Mouse (Mus musculus) left cerebral cortex, postnatal 4 days (tissue): ENCODE data around the gene Slc16a5. TPM values are rescaled to one million over a fixed set of nuclear protein-coding genes. Genes with fewer than 3 reads are reported as not detected.

Experiments used
- DNase-seq: peaks from one replicate; pipeline ENCODE4 v3.0.0-alpha.2; 2022
- intact Hi-C: fragments of 180-260 bp; cut with DNase I; formaldehyde crosslinking; loops from one replicate; pipeline ENCODE4 v1.15.1; 2025
- microRNA-seq: library from miRNA; unstranded; fragments of <30 nt; microRNA quantifications from one replicate; pipeline ENCODE4 v1.2.0, GENCODE M21; 2022
- total RNA-seq, 2 experiments: library from RNA; stranded (reverse); gene quantifications; 2 replicates each; pipeline ENCODE4 v1.2.3; 2021

Gene Slc16a5
- total RNA-seq, 2 experiments from 2014 or later: not detected

DNA sequence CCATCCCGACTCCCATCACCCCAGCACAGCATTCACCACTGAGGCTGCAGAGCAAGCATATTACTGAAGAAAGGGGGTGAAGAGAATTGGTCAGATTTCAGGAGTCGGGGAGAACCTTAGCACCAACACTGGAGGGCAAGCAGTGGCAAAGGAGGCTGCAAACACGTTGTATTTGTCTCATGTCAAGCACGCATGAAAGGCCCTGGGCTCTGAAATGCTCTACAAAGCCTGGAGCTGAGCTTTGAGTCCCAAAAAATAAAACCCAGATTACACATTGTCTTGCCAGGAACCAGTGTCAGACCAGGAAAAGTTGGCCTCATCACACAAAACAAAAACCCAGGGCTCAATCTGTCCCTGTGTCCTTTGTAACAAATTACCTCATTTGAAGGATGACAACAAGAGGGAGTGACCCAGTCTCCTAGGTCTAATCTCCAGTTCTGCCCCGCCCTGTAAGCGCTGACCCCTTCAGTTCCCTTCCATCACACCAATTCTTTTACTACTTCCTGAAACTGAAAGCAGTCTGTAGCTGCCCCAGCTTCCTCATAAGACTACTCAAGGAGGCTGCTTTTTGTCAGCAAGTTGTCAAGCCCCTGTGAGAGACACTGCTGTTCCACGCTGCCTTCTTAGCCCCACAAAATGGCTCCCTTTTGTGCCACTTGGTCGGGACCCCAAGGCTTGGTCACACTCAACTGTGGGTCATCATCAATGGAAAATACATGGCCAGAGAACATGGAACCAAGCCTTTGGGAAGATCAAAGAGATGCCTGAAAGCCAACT is 50.3 kb downstream of the Slc16a5 start:
- intact Hi-C loops: no loop called here
- DNase-seq: no peak

DNA sequence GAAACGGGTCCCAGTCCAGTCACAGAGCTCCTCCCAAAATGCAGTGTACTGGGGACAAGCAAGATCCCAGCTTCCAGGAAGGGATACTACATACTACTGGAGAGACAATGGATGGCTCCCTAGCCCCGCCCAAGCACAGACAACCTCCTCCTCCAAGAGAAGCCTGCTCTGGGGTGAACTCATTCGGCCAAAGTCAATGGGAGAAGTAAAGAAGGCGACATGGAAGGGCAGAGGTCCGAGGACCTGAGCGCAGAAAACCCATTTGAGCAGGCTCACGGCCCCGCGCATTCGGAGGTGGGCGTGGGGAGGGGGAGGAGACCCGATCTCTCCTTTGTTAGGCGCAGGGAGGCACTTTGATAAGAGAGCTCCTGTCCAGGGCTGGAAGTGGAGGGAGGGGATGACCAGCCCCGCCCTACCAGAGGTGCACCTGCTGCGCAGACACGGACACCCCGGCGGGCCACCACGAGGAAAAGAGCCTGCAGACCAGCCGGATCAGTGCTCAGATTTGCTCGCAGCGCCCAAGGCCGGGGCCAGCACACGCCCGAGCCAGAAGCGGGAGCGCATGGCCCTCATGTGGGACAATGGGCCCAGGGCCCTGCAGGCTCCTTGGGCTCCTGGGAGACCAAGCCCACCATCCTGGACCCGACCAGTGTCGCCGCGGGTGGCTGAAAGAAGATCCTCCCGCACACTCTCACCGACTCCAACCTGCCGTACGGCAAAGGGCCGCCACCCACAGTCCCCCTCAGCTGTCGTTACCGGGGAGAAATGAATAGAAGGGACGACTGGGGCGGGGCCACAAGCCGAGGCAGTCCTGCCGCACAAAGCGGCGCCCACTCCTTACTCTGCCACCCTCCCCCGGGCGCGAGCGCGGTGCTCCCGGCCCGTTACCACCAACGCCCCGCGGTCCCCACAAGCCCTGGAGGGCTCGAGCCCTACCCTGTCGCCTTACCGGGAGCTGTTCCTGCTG is 51.3 kb downstream of the Slc16a5 start:
- intact Hi-C loops: no loop called here
- DNase-seq: peak; percentile 53

DNA sequence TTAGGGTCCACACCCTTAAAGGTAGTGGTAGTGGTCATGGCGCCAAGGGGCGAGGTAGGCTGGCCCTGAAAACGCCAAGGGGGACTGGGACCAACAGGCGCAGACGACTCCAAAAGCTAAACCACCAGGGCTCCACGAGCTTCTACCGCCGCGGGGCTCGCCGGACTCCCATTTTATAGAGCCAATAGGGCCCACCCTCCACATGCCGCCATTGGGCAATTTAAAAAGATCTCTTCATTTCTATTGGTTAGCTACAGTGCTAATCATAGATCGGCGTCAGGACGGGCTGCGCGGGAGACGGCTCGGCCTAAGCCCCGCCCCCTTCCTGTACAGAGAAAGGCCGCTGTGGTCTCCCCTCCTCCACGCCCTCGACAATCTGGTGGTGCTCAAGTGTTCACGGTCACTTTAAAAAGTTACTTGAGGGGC is 52.0 kb downstream of the Slc16a5 start, which contains the start of gene Jpt1:
TSS of gene Jpt1 (minus strand) at position 150 of the 426 bp plus-strand sequence.
- intact Hi-C loops: no loop called here
- DNase-seq: peak; percentile 97

DNA sequence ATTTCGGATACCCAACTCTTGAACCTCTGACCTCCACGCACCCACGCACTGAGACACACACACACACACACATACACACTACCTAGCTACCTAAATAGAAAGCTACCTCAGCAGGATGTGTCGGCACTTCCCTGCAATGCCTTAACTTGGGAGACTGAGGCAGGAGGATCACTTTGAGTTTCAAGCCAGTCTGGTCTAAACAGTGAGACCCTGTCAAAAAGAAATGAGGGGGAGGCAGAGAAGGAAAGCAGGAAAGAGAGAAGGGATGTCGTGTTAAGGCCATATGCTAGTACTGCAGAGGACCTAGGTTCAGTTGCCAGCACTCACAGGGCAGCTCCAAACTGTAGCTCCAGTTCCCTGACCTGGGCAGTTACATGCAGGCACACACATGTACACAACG is 52.7 kb downstream of the Slc16a5 start:
- intact Hi-C loops: no loop called here
- no peak for DNase-seq

DNA sequence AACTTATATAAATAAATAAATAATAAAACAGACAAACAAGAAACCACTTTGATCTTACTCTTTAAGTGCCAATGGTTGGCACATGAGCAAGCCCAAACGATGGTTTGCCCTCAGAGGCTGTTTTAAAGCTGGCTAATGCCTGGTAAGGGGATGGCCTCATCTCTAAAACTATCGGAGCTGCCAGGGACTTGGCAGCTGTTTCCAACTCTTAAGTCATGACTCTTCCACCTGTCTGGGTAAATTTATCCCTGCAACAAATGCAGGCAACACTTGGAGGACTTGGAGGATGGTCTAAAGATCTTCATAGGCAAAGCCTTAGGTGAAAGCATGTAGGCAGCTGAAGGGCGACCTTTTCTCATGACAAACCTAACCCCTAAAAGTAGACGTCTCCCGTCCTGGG is 54.7 kb downstream of the Slc16a5 start:
- DNase-seq: no peak
- intact Hi-C loops: no loop called here

DNA sequence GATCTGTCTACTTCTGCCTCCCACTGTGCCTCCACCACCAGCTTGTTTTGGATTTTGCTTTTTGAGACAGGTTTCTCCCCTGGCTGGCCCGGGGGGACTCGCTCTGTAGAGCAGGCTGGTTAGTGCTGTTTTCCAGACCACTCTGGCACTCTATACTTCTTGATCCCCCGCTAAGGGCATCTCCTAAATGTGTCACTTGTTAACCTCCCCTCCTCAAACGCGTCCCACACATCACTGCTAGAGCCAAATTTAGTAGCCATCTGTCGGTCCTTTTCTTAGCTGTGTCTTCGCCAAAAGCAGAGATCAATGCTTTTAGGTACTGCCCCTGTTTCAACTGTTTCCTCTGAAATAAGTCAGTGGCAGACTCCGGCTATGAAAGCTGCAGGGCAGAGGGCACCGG is 56.4 kb downstream of the Slc16a5 start:
- DNase-seq: no peak
- intact Hi-C loops: no loop called here

DNA sequence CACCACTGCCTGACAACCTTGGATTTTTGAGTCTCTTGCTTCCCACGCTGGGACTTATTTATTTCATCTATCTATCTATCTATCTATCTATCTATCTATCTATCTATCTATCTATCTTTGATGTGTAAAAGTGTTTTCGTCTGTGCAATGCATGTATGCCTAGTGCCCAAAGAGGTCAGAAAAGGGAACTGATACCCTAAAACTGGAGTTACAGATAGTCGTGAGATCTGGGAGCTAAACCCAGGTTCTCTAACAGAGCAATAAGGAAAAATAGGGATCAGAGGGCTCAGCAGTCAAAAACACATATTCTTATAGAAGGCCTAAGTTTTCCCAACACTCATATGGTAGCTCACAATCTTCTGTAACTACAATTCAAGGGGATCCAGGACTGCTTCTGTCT is 57.3 kb downstream of the Slc16a5 start:
- intact Hi-C loops: no loop called here
- no peak for DNase-seq

DNA sequence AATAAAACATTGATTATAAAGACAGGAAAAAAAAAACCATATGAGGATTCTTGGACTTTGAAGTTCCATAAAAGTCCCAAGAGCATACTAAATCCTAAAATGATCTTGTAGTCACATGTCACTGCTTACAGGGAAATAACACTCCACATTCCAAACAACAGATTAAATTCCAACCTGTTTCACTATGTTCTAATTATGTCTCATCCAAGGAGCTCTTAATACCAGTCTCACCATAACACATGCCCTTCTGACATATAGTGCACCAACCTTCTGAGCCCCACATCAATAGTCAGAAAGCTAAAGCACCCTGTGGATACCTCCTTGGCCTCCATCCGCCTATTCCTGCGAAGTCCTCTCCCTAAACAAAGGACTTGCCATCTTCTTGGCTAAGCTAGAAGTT is 57.9 kb downstream of the Slc16a5 start:
- DNase-seq: no peak
- intact Hi-C loops: no loop called here

DNA sequence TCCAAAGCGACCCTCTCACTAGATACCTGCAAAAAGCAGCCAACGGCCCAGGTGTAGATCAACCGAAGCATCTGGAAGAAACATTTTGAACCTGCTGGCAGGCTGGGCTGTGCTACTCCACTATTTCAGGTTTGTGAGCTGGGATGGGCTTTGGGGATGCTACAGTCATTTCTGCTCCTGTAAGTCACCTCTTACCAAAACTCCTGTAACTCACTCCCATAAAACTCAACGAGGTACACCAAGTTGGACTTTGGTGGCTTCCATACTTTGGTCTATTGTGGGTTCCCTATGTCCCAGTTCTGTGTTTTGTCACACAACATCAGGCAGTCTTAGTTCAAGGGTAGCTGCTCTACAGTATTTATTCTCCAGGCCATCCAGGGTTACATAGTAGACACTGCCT is 58.8 kb downstream of the Slc16a5 start:
- no peak for DNase-seq
- intact Hi-C loops: no loop called here

DNA sequence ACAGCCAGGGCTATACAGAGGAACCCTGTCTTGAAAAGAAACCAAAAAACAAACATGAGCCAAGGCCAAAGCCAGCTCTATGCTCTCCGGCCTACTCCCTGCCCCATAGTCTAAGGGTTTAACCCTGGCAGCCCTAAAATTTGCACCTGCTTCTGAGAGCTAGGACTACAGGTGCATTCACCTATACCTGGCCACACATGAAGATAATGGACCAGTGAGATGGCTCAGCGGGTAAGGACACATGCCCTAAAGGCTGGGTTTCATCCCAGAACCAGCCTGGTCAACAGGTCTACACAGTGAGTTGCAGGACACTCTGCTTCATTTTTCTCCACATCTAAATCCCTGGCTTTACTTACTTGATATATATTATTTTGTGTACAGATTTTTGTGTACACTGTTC is 60.0 kb downstream of the Slc16a5 start:
- intact Hi-C loops: no loop called here
- no peak for DNase-seq

DNA sequence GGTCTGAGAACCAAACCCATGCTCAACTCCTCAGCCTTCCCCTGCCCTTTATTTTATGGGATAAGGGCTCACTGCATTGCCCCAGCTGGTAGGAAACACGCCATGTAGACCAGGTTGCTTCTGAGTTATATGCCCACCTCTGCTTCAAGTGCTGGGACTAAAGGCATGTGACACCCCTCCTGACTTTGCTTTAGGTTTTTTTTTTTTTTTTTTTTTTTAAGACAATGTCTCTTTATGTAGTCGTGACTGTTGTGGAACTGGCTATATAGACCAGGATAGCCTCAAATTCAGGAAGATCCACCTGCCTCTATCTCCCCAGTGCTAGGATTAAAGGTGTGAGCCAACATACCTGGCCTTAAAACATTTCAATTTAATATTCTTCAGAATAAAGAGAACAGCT is 60.4 kb downstream of the Slc16a5 start:
- intact Hi-C loops: no loop called here
- DNase-seq: no peak

Small RNA genes lying within 50 kb of the gene (microRNA-seq; reads per million reads assigned to microRNA genes)
- gene Mir3968: 0.90 reads per million

Other genes starting within 250 kb of the Slc16a5 start
- gene Grin2c, start 195.2 kb upstream of the Slc16a5 start, total RNA-seq: 1 to 10 TPM; 1.4 to 2.0 TPM
- 10 to 100 TPM; 24.4 to 25.8 TPM for gene Fdxr, start 185.4 kb upstream of the Slc16a5 start, total RNA-seq
- gene Fads6, start 164.8 kb upstream of the Slc16a5 start, total RNA-seq: 1 to 10 TPM; 2.9 to 4.1 TPM
- gene Otop2, start 155.3 kb upstream of the Slc16a5 start, total RNA-seq: not detected
- gene Ush1g, start 140.4 kb upstream of the Slc16a5 start, total RNA-seq: under 1 TPM in 1 of 2 experiments, not detected in 1; 0.24 TPM
- gene Otop3, start 127.7 kb upstream of the Slc16a5 start, total RNA-seq: under 1 TPM in 1 of 2 experiments, not detected in 1; 0.42 TPM
- gene Hid1, start 94.7 kb upstream of the Slc16a5 start, total RNA-seq: 10 to 100 TPM; 72.7 to 80.6 TPM
- 10 to 100 TPM; 31.4 to 33.1 TPM for gene Cdr2l, start 80.6 kb upstream of the Slc16a5 start, total RNA-seq
- 100 to 1,000 TPM in 1 of 2 experiments, 10 to 100 TPM in 1; 97.9 to 109 TPM for gene Mrpl58, start 58.7 kb upstream of the Slc16a5 start, total RNA-seq
- 100 to 1,000 TPM; 290 to 310 TPM for gene Atp5h, start 42.5 kb upstream of the Slc16a5 start, total RNA-seq
- 10 to 100 TPM; 47.7 to 52.9 TPM for gene Kctd2, start 42.3 kb upstream of the Slc16a5 start, total RNA-seq
- under 1 TPM in 1 of 2 experiments, not detected in 1; 0.20 TPM for gene Trim80, start 21.9 kb upstream of the Slc16a5 start, total RNA-seq
- gene Armc7, start 13.2 kb downstream of the Slc16a5 start, total RNA-seq: 10 to 100 TPM in 1 of 2 experiments, 1 to 10 TPM in 1; 9.9 to 10.2 TPM
- gene Nt5c, start 29.4 kb downstream of the Slc16a5 start, total RNA-seq: 10 to 100 TPM; 57.4 to 70.8 TPM
- 100 to 1,000 TPM; 803 to 865 TPM for gene Jpt1, start 51.9 kb downstream of the Slc16a5 start, total RNA-seq
- 100 to 1,000 TPM; 439 to 466 TPM for gene Sumo2, start 73.8 kb downstream of the Slc16a5 start, total RNA-seq
- 10 to 100 TPM; 66.6 to 73.4 TPM for gene Nup85, start 102.0 kb downstream of the Slc16a5 start, total RNA-seq
- 10 to 100 TPM; 43.0 to 44.1 TPM for gene Mrps7, start 141.5 kb downstream of the Slc16a5 start, total RNA-seq
- 10 to 100 TPM; 83.9 to 85.2 TPM for gene Gga3, start 141.6 kb downstream of the Slc16a5 start, total RNA-seq
- 10 to 100 TPM; 13.3 to 14.1 TPM for gene Mif4gd, start 150.5 kb downstream of the Slc16a5 start, total RNA-seq
- gene Slc25a19, start 165.8 kb downstream of the Slc16a5 start, total RNA-seq: 10 to 100 TPM; 55.3 to 56.6 TPM
- 100 to 1,000 TPM; 218 to 220 TPM for gene Grb2, start 246.1 kb downstream of the Slc16a5 start, total RNA-seq